Mouse (Mus musculus): ENCODE measurements around the gene Trem1.

- TF ChIP-seq POLR2A (IDR thresholded peaks at IDR 0.05; ENCODE audit: borderline replicate concordance, extremely low read depth, low read depth, low read length) (no peak), CTCF (IDR thresholded peaks at IDR 0.05; ENCODE audit: insufficient read depth, low read length) (no peak)
Observed at GRCm38 (mm10) chr17:48266138-48266537, 33.6 kb downstream of the Trem1 start.

All from lung, adult 2 months (tissue).